ENCODE assay signal across 14 mouse cellular contexts in genomic region chr5:27003537-27003936, GRCm38 (mm10).
DNase-seq lines count a peak whose midpoint lies in the region.
"Had no signal": no experiment of that assay in that cellular context is flagged by ENCODE, and none has a peak within 500 bp of the region (broad histone marks: within the 10 kb centered on the region; RNA-seq: fewer than 3 reads in every experiment).

No protein-coding gene starts in this region.

- peak; percentile 88 for DNase-seq in heart, adult 11 months
- DNase-seq in heart, postnatal 4 days = no peak
- peak; percentile 16 for DNase-seq in heart, adult 8-10 months (ENCODE audit: low spot score)
- DNase-seq in heart, postnatal 25 days (ENCODE audit: low spot score) = no peak
- DNase-seq in brain, adult 2 months (ENCODE audit: low read depth, low spot score) = peak; percentile 53
- DNase-seq in kidney, adult 11 months = no peak
- DNase-seq: adrenal gland, adult 2 months; adrenal gland, postnatal 10 days; adrenal gland, postnatal 25 days; cerebellum, adult 11-12 months; cerebellum, adult 2 months; cerebellum, adult 9-10 months; cerebellum, postnatal 10 days; cerebellum, postnatal 25 days had no signal

- intact Hi-C loops in heart, postnatal 25 days (cut with DNase I) = no loop called here

Comparison
In these comparisons a context has a peak if more than half of its experiments do, and no peak if none do; other contexts are left out.
1. DNase-seq: peak in heart, adult 11 months (single experiment), heart, adult 8-10 months (single experiment) and brain, adult 2 months (single experiment); none in heart, postnatal 4 days (single experiment), heart, postnatal 25 days (single experiment) and kidney, adult 11 months (single experiment).